Mouse (Mus musculus): ENCODE results near the gene Scaper.
A peak's percentile ranks its signal among the peaks of the same experiment; 100 is the strongest.

Gene Scaper

GRCm38 (mm10) chr9:55540391-55540770, 397.5 kb downstream of the Scaper start:
- DNase-seq (ENCODE audit: low spot score in 2 of 2) = no peak

GRCm38 (mm10) chr9:55539661-55540390, 398.1 kb downstream of the Scaper start:
- no peak for DNase-seq (ENCODE audit: low spot score in 2 of 2)

- no peak for DNase-seq (ENCODE audit: low spot score in 2 of 2)
Observed at GRCm38 (mm10) chr9:55539006-55539405, 398.9 kb downstream of the Scaper start.

- DNase-seq (ENCODE audit: low spot score in 2 of 2) = no peak
Observed at GRCm38 (mm10) chr9:55538377-55538776, 399.5 kb downstream of the Scaper start, which contains the start of gene Isl2. Gene Isl2, plus strand, starts transcription at chr9:55538672.

GRCm38 (mm10) chr9:55535907-55536306, 402.0 kb downstream of the Scaper start:
- no peak for DNase-seq (ENCODE audit: low spot score in 2 of 2)

GRCm38 (mm10) chr9:55525716-55526115, 412.2 kb downstream of the Scaper start:
- no peak for DNase-seq (ENCODE audit: low spot score in 2 of 2)

GRCm38 (mm10) chr9:55512027-55512543, 425.8 kb downstream of the Scaper start, which contains the start of gene Etfa:
Gene Etfa, minus strand, starts transcription at chr9:55512243.
- peak; percentile 88 to 90 for DNase-seq (ENCODE audit: low spot score in 2 of 2)

GRCm38 (mm10) chr9:55511521-55511993, 426.4 kb downstream of the Scaper start:
- peak in 1 of 2 experiments; percentile 29 for DNase-seq (ENCODE audit: low spot score in 2 of 2)

- no peak for DNase-seq (ENCODE audit: low spot score in 2 of 2)
Observed at GRCm38 (mm10) chr9:55510651-55511235, 427.2 kb downstream of the Scaper start.

- no peak for DNase-seq (ENCODE audit: low spot score in 2 of 2)
Observed at GRCm38 (mm10) chr9:55509731-55510130, 428.2 kb downstream of the Scaper start.

GRCm38 (mm10) chr9:55508701-55509100, 429.2 kb downstream of the Scaper start:
- DNase-seq (ENCODE audit: low spot score in 2 of 2) = no peak

GRCm38 (mm10) chr9:55507922-55508321, 430.0 kb downstream of the Scaper start:
- no peak for DNase-seq (ENCODE audit: low spot score in 2 of 2)
